Mouse (Mus musculus) olfactory bulb, adult 2 months (tissue): ENCODE results near the gene Cx3cl1. TPM values are rescaled to one million over a fixed set of nuclear protein-coding genes. Genes with fewer than 3 reads are reported as not detected.

Source experiments
- H3K27ac ChIP-seq: fragments of 200-500 bp; 2 replicates; pipeline ENCODE4 v1.5.1; 2012; ENCODE audit warnings: low read depth, low read length; ENCODE audit not compliant: insufficient read depth
- H3K4me1 ChIP-seq: fragments of 200-500 bp; 2 replicates; pipeline ENCODE4 v1.6.1; 2012; ENCODE audit warnings: low read length; ENCODE audit not compliant: control insufficient read depth, insufficient read depth
- H3K4me3 ChIP-seq: fragments of 200-500 bp; 2 replicates; pipeline ENCODE4 v1.5.1; 2012; ENCODE audit warnings: mild to moderate bottlenecking, low read depth, low read length, moderate library complexity; ENCODE audit not compliant: insufficient read depth
- CTCF ChIP-seq: fragments of 200-500 bp; IDR thresholded peaks from 2 replicates; pipeline ENCODE4 v1.5.1; 2012; ENCODE audit warnings: low read depth, mild to moderate bottlenecking, low read length, moderate library complexity; ENCODE audit not compliant: insufficient read depth
- POLR2A ChIP-seq: fragments of 200-500 bp; IDR thresholded peaks from 2 replicates; pipeline ENCODE4 v1.6.1; 2012; ENCODE audit warnings: mild to moderate bottlenecking, low read depth, low read length, moderate library complexity; ENCODE audit not compliant: insufficient read depth
- WGBS: fragments of 180-500 bp; shearing (Covaris S2); methylation state at CpG from one replicate; pipeline ENCODE4 v1.1.7; 2018; 5-methylcytosine and 5-hydroxymethylcytosine counted together
- polyA plus RNA-seq: library from polyadenylated mRNA; stranded (reverse); fragments of >200 nt; gene quantifications from 2 replicates; pipeline ENCODE4 v1.2.4, GENCODE M21; 2012; ENCODE audit warnings: low replicate concordance; ENCODE audit not compliant: missing spikeins, insufficient read depth, insufficient read length

Gene Cx3cl1
- polyA plus RNA-seq, 1 experiment, result not detected

DNA sequence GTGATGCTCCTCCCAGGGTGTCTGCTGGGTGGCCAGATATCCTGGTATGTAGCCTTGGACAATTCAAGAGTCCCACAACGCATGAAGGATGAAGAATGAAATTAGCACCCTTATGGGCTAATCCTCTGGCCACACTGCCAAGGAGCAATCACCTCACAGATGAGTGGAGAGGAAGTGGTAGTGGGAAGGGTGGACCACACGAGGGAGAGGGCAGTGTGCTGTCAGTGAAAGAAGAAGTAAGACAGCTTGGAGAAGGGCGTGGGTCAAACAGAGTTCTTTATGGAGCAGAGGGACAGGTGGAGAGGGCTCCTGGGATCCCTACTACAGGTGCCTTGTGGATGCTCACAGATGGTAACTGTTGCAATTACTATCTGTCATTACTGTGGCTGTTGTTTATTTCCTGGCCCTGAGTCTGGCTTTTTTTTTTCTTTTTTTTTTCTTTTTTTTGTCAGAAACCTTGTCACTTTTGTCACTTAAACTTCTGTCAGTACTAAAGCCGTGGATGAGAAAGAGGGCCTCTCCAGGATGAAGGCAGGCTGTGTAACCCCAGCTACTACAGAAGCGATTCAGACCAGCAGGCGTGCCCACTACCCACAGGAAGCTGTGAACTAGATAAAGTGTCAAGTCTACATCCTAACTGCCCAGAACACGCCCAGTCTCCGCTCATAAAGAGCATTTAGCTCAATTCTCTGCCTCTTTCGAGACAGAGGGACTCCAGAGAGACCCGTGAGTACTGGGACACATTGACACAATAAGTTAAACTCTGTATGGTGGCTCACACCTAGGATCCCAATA is 32.9 kb downstream of the Cx3cl1 start:
- Histone ChIP-seq H3K4me3 (no peak overlapping the region), H3K27ac (no peak overlapping the region), H3K4me1 (peaks cover 31% of the 10 kb centered on the region)
- TF ChIP-seq CTCF, result no peak
- WGBS, result 82% methylated on average over 10 of the region's 10 CpGs

DNA sequence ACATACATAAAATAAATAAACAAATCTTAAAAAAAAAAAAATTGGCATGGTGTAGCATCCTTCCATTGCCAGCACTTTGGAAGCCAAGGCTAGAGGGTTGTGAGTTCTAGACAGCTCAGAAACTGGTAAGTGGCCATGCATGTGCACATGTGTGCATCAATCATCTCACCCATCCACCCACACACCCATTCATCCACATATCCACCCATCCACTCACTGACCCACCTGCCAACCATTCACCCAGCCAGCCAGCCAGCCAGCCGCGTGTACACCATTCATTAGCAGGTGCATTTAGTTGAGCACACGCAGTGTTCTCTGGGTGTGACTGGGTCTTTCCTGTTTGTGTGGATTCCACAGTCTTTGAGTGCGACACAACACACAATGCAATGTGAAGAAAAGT is 34.0 kb downstream of the Cx3cl1 start:
- Histone ChIP-seq H3K4me1 (peaks cover 22% of the 10 kb centered on the region), H3K4me3 (no peak overlapping the region), H3K27ac (no peak overlapping the region)
- TF ChIP-seq POLR2A (no peak), CTCF (no peak)
- 75% methylated on average over 4 of the region's 4 CpGs for WGBS

DNA sequence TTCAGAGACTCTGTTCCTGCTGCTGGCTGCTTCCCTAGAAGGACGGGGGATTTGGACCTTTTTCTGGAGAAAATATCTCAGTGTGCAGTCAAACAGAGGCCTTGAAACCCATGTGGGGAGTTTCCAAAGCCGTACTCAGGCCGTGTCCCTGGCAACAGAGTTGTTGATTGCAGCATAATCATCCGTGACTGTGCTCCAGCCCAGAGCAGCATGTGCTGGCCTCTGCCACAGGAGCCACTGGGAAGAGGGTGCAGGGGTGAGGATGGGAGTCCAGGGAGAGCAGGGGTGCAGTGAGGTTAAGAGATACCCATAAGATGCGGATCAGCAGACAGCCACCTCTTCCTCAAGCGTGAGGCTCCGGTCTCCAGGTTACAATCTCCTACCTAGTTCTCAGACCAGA is 35.7 kb downstream of the Cx3cl1 start:
- WGBS, result 56% methylated on average over 7 of the region's 7 CpGs
- H3K27ac ChIP-seq, result no peak overlapping the region
- no peak overlapping the region for H3K4me3 ChIP-seq
- peaks cover 12% of the 10 kb centered on the region for H3K4me1 ChIP-seq
- TF ChIP-seq CTCF (no peak), POLR2A (no peak)

DNA sequence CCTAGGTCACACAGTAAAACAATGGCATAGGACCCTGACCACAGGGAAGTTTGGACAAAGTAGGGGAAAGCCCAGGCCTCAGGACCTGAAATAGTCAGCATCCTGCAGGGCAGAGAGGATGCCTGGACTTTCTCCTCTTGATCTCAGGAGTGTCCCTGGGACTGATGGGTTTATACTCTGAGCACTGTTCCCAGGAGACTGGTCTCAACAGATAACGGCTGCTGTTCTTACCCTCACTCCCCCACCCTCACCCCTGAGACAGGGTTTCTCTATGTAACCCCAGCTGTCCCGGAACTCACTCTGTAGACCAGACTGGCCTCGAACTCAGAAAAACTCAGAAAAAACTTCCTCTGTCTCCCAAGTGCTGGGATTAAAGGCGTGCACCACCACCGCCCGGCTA is 36.6 kb downstream of the Cx3cl1 start:
- Histone ChIP-seq H3K4me3 (no peak overlapping the region), H3K27ac (no peak overlapping the region), H3K4me1 (peaks cover 14% of the 10 kb centered on the region)
- TF ChIP-seq CTCF (no peak), POLR2A (no peak)
- 92% methylated on average over 6 of the region's 6 CpGs for WGBS

DNA sequence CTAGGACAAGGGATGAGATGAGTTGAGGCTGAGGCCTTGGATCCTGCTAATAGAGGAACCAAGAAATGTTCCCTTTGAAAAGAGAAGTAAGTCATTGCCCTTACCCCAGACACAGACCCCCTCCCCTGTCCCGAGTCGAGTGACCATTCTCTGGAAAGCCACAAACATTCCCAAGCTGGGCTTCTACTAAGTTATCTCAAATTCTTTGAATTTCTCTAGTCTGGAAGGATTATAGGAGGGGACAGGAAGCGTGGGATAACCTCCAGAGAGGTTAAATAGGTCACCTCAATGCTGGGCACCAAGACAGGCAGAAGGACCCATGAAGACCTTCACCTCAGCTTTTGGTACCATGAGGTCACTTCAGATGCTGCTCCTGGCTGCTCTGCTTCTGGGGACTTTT is 38.3 kb downstream of the Cx3cl1 start, which contains the start of gene Ccl17:
Gene Ccl17 (plus strand): TSS at position 301 of the 400 bp plus-strand sequence.
- Histone ChIP-seq H3K27ac (no peak within 1 kb of the TSS), H3K4me1 (peaks cover 10% of the 10 kb centered on the region; the same call in 1 of the 2 replicates), H3K4me3 (no peak within 1 kb of the TSS)
- 83% methylated on average over 3 of the region's 3 CpGs for WGBS
- TF ChIP-seq POLR2A, result no peak
- no peak for TF ChIP-seq CTCF

DNA sequence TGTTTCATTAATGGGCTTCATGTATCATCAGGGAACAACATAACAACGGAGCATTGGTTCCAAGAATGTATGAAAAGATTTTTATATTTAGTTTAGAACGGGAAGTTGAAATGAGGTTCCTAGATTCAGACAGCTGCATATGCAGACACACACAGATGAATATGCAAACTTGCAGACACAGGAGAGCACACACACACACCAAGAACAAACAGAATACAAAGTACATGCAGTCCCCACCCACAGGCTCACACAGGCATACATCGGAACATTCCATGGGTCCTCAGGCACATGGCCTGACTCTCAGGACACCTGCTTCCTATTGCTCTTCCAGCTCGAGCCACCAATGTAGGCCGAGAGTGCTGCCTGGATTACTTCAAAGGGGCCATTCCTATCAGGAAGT is 39.0 kb downstream of the Cx3cl1 start:
- Histone ChIP-seq H3K27ac (no peak overlapping the region), H3K4me3 (no peak overlapping the region), H3K4me1 (peaks cover 10% of the 10 kb centered on the region; the same call in 1 of the 2 replicates)
- no peak for TF ChIP-seq POLR2A
- no peak for TF ChIP-seq CTCF
- WGBS, result 89% methylated on average over 5 of the region's 5 CpGs

DNA sequence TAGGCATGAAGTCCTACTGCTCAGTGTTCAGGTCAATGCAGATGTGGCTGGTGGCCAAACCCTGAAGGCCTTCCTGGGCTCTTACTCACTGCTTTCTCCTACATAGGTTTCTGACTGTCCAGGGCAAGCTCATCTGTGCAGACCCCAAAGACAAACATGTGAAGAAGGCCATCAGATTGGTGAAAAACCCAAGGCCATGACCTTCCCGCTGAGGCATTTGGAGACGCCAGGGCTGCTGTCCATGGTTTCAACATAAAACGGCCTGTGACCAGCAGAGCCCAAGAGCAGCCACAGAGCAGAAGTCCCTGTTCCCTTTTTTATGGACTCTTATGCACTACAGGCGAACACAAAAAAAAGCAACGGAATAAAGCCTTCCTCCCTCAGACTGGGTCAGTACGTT is 39.8 kb downstream of the Cx3cl1 start:
- Histone ChIP-seq H3K4me3 (no peak overlapping the region), H3K4me1 (peaks cover 10% of the 10 kb centered on the region; the same call in 1 of the 2 replicates), H3K27ac (no peak overlapping the region)
- TF ChIP-seq CTCF (no peak), POLR2A (no peak)
- 88% methylated on average over 6 of the region's 6 CpGs for WGBS

DNA sequence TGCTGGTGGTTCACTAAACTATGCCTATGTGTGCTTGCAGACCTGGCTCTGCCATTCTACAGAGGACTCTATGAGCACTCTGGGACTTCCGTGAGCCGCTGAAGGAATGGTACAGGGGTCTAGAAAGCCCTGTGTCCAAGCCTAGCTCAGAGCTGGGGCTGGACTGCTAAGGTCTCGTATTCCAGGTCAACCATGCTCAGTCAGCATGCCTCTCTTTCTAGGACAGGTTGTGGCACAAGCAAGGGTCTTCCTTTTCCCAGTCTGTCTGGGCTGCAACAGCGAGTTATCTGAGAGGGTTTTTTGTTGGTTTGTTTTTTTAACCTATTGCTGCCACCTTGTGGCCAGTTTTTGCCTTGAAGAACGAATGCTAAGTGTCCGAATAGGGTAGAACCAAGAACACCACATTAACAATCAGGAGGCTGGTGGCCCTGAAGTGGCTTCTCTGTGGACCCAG is 40.9 kb downstream of the Cx3cl1 start:
- H3K4me3 ChIP-seq, result peak overlapping the region; percentile 26; the same call in 1 of the 2 replicates
- WGBS, result 23% methylated on average over 6 of the region's 6 CpGs
- no peak overlapping the region for H3K27ac ChIP-seq
- peaks cover 5% of the 10 kb centered on the region; the same call in 1 of the 2 replicates for H3K4me1 ChIP-seq
- TF ChIP-seq POLR2A (no peak), CTCF (0 out of 2 replicates have a peak, but pooled peaks have one; percentile 10)

DNA sequence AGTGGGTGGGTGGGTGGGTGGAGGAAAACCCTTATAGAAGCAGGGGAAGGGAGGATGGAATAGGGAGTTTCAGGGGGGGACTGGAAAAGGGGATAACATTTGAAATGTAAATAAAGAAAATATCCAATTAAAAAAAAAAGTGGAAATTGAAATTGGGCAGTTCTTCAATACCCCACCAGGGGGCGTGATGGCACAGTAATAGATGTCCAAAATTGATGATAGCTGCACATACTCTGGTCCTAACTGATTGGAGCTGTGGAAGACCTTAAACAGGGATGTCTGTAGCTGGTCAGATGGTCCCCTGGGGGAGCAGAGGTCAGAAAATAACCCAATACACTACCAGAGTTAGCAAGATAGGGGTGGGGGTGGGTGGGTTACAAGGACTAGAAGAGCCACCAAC is 42.7 kb downstream of the Cx3cl1 start:
- Histone ChIP-seq H3K4me3 (no peak overlapping the region), H3K27ac (no peak overlapping the region)

DNA sequence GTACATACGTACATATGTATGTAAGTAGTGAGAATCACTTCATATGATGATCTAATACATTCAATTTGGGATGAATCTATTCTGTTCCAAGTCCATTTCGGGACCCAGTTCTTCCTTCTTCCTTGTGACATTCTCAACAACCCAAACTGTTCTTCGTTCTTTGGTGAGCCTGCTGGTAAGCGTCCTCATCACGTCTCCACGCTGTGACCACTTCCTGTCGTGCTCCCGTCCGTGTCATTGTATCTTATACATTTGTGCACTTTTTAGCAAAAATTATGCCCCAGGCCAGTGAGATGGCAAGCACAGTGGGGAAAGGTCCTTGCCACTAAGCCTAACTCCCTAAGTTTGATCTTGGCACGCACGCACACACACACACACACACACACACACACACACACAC is 46.1 kb downstream of the Cx3cl1 start:
- WGBS, result 86% methylated on average over 11 of the region's 11 CpGs
- H3K4me1 ChIP-seq, result peaks cover 4% of the 10 kb centered on the region; the same call in 1 of the 2 replicates
- no peak overlapping the region for H3K4me3 ChIP-seq
- TF ChIP-seq CTCF, result no peak
- no peak for TF ChIP-seq POLR2A
- no peak overlapping the region for H3K27ac ChIP-seq

More for the DNA sequence above, 42.7 kb downstream of the Cx3cl1 start:
- whole genome bisulfite sequencing, result 0% methylated on average over 1 of the region's 1 CpGs
- peaks cover 5% of the 10 kb centered on the region; the same call in 1 of the 2 replicates for H3K4me1 ChIP-seq
- TF ChIP-seq CTCF (no peak), POLR2A (no peak)
